Mouse (Mus musculus) E14TG2a.4 (cell line): ENCODE measurements around the gene Rpl37a.

ENCODE experiments used
- H3K27me3 ChIP-seq: 2 replicates; pipeline ENCODE4 v1.6.1; 2014; ENCODE audit warnings: low read length, control low read depth; ENCODE audit not compliant: insufficient read depth
- H3K36me3 ChIP-seq: 2 replicates; pipeline ENCODE4 v1.6.1; 2014; ENCODE audit warnings: low read length, control low read depth; ENCODE audit not compliant: insufficient read depth
- H3K4me1 ChIP-seq: replicated peaks from 2 replicates; pipeline ENCODE4 v1.6.1; 2014; ENCODE audit warnings: low read depth, low read length, control low read depth
- H3K4me3 ChIP-seq: replicated peaks from 2 replicates; pipeline ENCODE4 v1.5.1; 2014; ENCODE audit warnings: mild to moderate bottlenecking, low read length
- H3K9me3 ChIP-seq: 2 replicates; pipeline ENCODE4 v1.6.1; 2014; ENCODE audit warnings: low read length, control low read depth
- CTCF ChIP-seq: conservative IDR thresholded peaks from 2 replicates; pipeline ENCODE4 v1.5.1; 2014; ENCODE audit warnings: low read length
- NANOG ChIP-seq: IDR thresholded peaks from 2 replicates; pipeline ENCODE4 v1.6.1; 2014; ENCODE audit warnings: borderline replicate concordance, low read length, mixed read lengths
- POU5F1 ChIP-seq: IDR thresholded peaks from 2 replicates; pipeline ENCODE4 v1.6.1; 2014; ENCODE audit warnings: low read length, borderline replicate concordance

The Rpl37a gene

DNA sequence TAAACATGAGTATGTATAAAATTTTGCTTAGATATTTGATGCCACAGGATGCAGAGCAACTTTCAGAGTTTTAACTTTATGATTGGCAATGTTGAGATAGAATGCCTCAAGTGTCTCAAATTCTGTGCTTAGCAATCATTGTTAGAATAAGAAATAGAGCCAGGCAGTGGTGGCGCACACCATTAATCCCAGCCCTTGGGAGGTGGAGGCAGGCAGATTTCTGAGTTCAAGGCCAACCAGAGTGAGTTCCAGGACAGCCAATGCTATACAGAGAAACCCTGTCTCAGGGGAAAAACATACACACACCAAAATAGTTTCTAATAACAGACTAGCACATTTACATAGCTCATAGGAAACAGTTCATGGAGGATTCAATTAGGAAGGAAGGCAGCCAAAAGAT lies 4.0 kb downstream of the Rpl37a start:
- no peak overlapping the region for H3K4me3 ChIP-seq

DNA sequence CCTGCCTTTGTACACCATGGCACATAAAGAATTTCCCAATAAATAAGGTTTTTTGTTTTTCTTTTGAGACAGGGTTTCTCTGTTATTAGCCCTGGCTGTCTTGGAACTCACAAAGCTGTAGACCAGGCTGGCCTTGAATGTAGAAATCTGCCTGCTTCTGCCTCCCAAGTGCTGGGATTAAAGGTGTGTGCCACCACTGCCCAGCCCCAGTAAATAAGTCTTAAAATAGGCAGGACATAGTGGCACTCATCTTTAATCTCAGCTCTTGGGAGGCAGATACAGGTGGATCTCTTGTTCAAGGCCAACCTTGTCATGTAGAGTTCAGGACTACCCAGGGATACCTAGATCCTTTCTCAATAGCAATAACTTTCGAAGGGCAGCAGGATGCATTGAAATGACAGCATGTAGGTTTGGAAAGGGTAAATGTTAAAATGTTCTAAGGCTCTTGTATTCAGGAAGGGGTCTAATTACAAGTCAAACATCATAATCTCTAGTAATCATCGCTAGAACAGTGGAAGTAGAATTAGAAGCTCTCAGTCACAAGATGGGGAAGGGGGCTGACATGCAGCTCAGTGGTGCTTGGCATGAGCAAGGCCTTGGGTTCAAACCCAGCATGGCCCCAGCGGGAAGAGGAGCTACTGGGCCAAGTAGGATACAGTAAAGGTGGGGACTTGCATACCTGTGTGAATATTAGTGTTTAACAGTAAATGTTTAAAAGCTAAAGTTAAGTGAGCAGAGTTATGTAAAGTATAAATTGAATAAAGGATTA lies 4.7 kb downstream of the Rpl37a start:
- peaks cover 82% of the 10 kb centered on the region for H3K36me3 ChIP-seq
- H3K27me3 ChIP-seq: no peaks in the 10 kb centered on the region
- no peak overlapping the region for H3K4me3 ChIP-seq
- no peak for TF ChIP-seq POU5F1
- TF ChIP-seq CTCF: no peak
- TF ChIP-seq NANOG: no peak
- H3K9me3 ChIP-seq: no peaks in the 10 kb centered on the region
- peaks cover 47% of the 10 kb centered on the region for H3K4me1 ChIP-seq

More for the DNA sequence above, 4.0 kb downstream of the Rpl37a start:
- Histone ChIP-seq H3K36me3 (peaks cover 75% of the 10 kb centered on the region), H3K27me3 (no peaks in the 10 kb centered on the region), H3K4me1 (peaks cover 45% of the 10 kb centered on the region), H3K9me3 (no peaks in the 10 kb centered on the region)
- TF ChIP-seq NANOG: no peak
- no peak for TF ChIP-seq POU5F1
- TF ChIP-seq CTCF: no peak

DNA sequence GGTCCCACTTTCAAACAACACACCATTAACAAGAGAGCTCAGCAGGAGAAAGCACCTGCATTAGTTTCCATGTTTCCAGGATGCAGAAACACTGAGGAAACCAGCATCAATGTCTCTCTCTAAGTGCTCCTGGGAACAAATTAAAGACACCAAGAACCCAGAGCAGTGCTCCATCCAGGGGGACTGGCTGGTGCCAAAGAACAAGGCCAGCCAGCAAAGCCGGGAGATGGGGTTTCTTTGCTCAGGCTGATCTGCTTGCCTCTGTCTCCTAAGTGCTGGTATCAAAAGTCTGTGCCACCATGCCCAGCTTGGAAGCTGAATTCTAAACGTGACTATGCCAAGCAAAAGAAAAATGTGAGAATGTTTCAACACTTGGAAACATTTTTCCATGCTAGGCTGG lies 5.3 kb downstream of the Rpl37a start:
- H3K27me3 ChIP-seq: no peaks in the 10 kb centered on the region
- H3K4me3 ChIP-seq: no peak overlapping the region
- no peaks in the 10 kb centered on the region for H3K9me3 ChIP-seq
- TF ChIP-seq POU5F1: no peak
- H3K4me1 ChIP-seq: peaks cover 47% of the 10 kb centered on the region
- peaks cover 86% of the 10 kb centered on the region for H3K36me3 ChIP-seq

DNA sequence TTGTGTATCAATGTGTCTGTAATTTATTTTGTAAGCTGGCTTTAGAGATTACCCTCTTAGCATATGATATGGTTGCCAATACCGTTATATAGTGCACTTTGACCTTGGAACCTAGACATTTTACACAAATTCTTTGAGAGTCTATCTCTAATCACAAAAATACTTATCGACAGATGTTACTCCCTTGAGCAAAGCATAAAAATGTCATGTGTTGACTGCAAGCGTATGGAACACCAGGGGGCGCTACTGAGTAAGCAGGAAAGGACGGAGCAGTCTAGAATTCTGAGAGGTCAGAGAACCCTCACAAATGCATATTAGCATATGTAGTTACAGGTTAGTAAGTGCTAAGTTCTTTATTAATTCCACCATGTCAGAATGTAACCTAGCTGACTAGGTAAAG lies 5.8 kb downstream of the Rpl37a start:
- H3K9me3 ChIP-seq: no peaks in the 10 kb centered on the region
- peaks cover 81% of the 10 kb centered on the region for H3K36me3 ChIP-seq
- TF ChIP-seq NANOG (no peak), CTCF (peak; percentile 97), POU5F1 (no peak)
- no peak overlapping the region for H3K4me3 ChIP-seq
- no peaks in the 10 kb centered on the region for H3K27me3 ChIP-seq
- peaks cover 47% of the 10 kb centered on the region for H3K4me1 ChIP-seq

DNA sequence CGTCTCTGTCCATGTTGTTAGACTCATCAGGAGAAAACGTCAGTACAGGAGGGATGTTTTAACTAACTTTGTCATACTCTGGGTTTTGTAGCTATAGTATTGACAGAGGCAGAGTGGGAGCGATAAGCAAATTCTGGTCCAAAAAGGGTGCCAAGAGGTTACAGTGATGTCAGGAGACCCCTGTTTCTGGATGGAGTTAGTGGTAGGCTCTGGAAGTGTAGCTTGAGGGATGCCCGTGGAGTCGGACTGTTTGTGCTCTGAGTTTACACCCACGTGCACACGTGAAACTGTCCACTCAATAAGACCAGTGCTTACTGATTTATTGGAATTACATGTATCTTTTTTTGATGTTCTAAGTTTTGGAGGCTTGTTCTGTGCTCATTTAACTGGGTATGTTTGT lies 6.5 kb downstream of the Rpl37a start:
- TF ChIP-seq CTCF: no peak
- no peak for TF ChIP-seq POU5F1
- no peak for TF ChIP-seq NANOG
- Histone ChIP-seq H3K9me3 (no peaks in the 10 kb centered on the region), H3K27me3 (no peaks in the 10 kb centered on the region), H3K4me1 (peaks cover 52% of the 10 kb centered on the region), H3K4me3 (no peak overlapping the region), H3K36me3 (peaks cover 75% of the 10 kb centered on the region)

DNA sequence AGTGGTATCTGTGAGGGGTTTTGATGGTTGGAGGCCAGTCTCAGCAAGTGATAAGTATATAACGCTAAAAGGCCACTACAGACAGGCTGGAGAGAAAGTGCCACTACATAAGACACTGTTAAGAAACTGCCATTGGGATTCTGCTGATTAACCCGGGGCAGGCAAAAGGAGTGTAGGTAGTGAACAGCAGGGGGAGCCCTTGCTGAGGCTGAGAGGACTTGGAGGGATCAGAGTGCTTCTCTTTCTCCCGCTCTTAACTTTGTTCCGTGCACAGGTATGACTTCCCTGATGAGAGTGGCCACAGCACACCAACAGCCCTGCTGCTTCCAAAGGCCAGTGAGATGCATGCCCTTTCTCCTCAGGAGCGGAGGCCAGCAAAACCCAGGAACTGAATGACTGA lies 7.8 kb downstream of the Rpl37a start:
- Histone ChIP-seq H3K27me3 (no peaks in the 10 kb centered on the region), H3K4me3 (no peak overlapping the region), H3K9me3 (no peaks in the 10 kb centered on the region), H3K36me3 (peaks cover 62% of the 10 kb centered on the region), H3K4me1 (peaks cover 42% of the 10 kb centered on the region)
- TF ChIP-seq NANOG (no peak), CTCF (peak; percentile 89)

DNA sequence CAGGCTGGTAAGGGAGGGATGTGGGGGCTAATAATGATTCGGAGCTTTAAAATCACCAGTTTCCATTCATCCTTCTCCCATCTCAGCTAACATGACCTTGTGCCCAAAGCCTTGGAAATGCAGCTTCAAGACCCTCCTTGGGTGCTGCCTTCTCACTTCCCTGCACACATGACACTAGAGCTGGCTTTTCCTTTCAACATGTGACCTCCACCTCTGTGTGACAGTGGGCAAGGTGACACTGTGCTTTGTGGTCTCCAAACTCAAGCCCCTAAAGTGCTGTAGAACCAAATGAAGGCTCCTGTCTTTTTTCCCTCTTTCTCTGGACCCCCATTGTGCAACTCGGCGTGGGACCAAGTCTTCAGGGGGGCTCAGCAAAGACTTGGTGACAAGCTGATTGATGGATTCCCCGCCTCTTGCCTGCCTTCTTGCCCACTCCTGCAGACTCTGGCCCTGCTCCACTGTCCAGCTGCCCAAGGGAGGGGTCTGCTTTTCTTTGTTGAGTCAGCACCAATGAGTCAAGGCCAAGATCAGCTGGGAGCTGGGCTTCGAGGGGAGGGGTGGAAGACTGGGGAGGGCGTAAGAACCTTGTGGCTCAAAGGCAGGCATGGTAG lies 9.1 kb downstream of the Rpl37a start:
- H3K9me3 ChIP-seq: no peaks in the 10 kb centered on the region
- TF ChIP-seq NANOG: no peak

DNA sequence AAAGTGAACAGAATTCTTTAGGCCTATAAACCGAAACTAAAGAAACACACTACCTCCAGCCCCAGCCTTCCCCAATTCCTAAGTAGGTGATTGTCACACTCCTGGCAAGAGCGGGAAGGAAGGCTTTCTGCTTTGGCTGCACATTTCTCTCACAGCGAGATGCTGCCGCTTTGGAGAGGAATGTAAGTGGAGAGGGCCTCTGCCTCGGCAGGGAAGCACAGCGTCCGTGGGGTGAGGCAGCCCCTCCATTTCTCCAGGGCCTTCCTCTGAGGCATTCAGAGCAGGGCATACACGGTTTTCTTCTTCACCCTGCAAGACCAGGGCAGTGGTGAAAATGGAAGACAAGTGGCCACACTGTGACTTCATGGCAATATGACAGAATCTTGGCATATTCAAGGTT lies 11.6 kb downstream of the Rpl37a start:
- H3K27me3 ChIP-seq: no peaks in the 10 kb centered on the region
- peaks cover 32% of the 10 kb centered on the region for H3K4me1 ChIP-seq
- no peak overlapping the region for H3K4me3 ChIP-seq
- peaks cover 26% of the 10 kb centered on the region for H3K36me3 ChIP-seq
- TF ChIP-seq NANOG (no peak), POU5F1 (no peak), CTCF (no peak)
- H3K9me3 ChIP-seq: no peaks in the 10 kb centered on the region

More for the DNA sequence above, 9.1 kb downstream of the Rpl37a start:
- Histone ChIP-seq H3K4me1 (peaks cover 28% of the 10 kb centered on the region), H3K4me3 (no peak overlapping the region), H3K36me3 (peaks cover 48% of the 10 kb centered on the region), H3K27me3 (no peaks in the 10 kb centered on the region)

DNA sequence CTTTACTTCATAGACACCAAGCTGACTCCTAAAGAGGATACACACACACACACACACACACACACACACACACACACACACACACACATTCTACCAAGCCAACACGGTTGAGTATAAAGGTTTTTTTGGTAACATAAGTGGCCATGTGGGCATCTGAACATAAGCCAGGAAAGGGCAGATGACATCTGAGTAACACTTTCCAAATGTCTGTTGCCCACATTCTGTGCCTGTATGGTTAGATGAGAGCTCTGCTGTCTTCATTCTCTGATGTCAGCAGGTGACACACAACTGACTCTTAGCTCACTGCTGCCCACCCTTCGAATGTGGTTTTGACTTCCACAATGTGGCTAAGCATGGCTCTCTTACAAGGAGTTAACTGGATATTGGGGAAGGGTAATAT lies 13.3 kb downstream of the Rpl37a start:
- Histone ChIP-seq H3K4me3 (no peak overlapping the region), H3K27me3 (no peaks in the 10 kb centered on the region), H3K4me1 (peaks cover 29% of the 10 kb centered on the region), H3K9me3 (no peaks in the 10 kb centered on the region), H3K36me3 (peaks cover 17% of the 10 kb centered on the region)
- TF ChIP-seq NANOG (no peak), POU5F1 (no peak), CTCF (no peak)
